Mouse (Mus musculus): Measurements from ENCODE around the gene Gsdme.

DNA sequence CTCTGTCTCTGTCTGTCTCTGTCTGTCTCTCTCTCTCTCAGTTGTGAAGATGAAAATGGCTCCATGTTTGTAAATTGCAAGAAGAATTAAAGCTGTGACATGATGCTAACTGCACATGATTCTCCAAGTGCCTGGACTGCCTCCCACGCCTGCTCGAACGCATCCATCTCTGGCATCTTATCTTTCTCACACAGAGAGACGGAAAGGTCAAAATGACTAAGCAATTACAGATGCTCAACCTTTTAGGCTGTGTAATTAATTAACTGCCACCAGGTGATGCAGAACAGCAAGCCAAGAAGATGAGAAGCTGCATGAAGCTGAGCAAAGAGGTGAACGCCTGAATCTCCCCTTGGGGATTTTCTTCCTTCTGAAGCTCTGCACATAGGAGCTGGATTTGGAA is 23.2 kb downstream of the Gsdme start:
- TF ChIP-seq CTCF (IDR thresholded peaks at IDR 0.05; ENCODE audit: low read depth), result no peak
- TF ChIP-seq EP300 (IDR thresholded peaks at IDR 0.05; ENCODE audit: low read depth), result no peak
